Mouse (Mus musculus) stomach, postnatal 0 days (tissue): ENCODE measurements around the gene Alox12. TPM values are rescaled to one million over a fixed set of nuclear protein-coding genes. Genes with fewer than 3 reads are reported as not detected.

Experiments used
- ATAC-seq: fragments of 200-750 bp; cut with Nextera tagmentation; 2 replicates; pipeline ENCODE4 v1.8.0; 2017; ENCODE audit not compliant: low FRiP score, low TSS enrichment
- DNase-seq: peaks from one replicate; pipeline ENCODE4 v3.0.0-alpha.2; 2016; ENCODE audit warnings: low spot score
- H3K27ac ChIP-seq: fragments of 300-500 bp; sonication (generic); replicated peaks from 2 replicates; pipeline ENCODE4 v1.5.1; 2014; ENCODE audit warnings: mild to moderate bottlenecking, control low read depth
- H3K27me3 ChIP-seq: fragments of 300-500 bp; sonication (generic); 2 replicates; pipeline ENCODE4 v1.6.1; 2014; ENCODE audit warnings: low read length; ENCODE audit not compliant: control insufficient read depth, insufficient read depth
- H3K36me3 ChIP-seq: fragments of 300-500 bp; sonication (generic); 2 replicates; pipeline ENCODE4 v1.6.1; 2014; ENCODE audit warnings: low read length, mixed read lengths; ENCODE audit not compliant: control insufficient read depth, insufficient read depth
- H3K4me1 ChIP-seq: fragments of 300-500 bp; sonication (generic); replicated peaks from 2 replicates; pipeline ENCODE4 v1.6.1; 2014; ENCODE audit warnings: antibody characterized with exemption; ENCODE audit not compliant: control insufficient read depth, insufficient read depth
- H3K4me2 ChIP-seq: fragments of 300-500 bp; sonication (generic); replicated peaks from 2 replicates; pipeline ENCODE4 v1.6.1; 2014; ENCODE audit warnings: low read depth, mild to moderate bottlenecking, control low read depth, moderate library complexity
- H3K4me3 ChIP-seq: fragments of 300-500 bp; sonication (generic); 2 replicates; pipeline ENCODE4 v1.5.1; 2014; ENCODE audit warnings: low read depth, low read length, control low read depth
- H3K9ac ChIP-seq: fragments of 300-500 bp; sonication (generic); 2 replicates; pipeline ENCODE4 v1.6.1; 2014; ENCODE audit warnings: mild to moderate bottlenecking, low read length, control low read depth, mixed read lengths
- H3K9me3 ChIP-seq: fragments of 300-500 bp; sonication (generic); 2 replicates; pipeline ENCODE4 v1.6.1; 2016; ENCODE audit warnings: low read length; ENCODE audit not compliant: control insufficient read depth
- CTCF ChIP-seq: IDR thresholded peaks from 2 replicates; pipeline ENCODE4 v1.5.1; 2016; ENCODE audit warnings: antibody characterized with exemption, low read depth, mild to moderate bottlenecking, moderate library complexity
- EP300 ChIP-seq: optimal IDR thresholded peaks from 2 replicates; pipeline ENCODE3; 2016; ENCODE audit warnings: antibody characterized with exemption
- WGBS: fragments of 180-500 bp; shearing (Covaris S2); extraction: QIAGEN DNeasy Blood & Tissue Kit; methylation state at CpG from one replicate; pipeline ENCODE4 v1.1.7; 2014; 5-methylcytosine and 5-hydroxymethylcytosine counted together
- polyA plus RNA-seq: library from polyadenylated mRNA; unstranded; fragments of >200 nt; fragmentation: Nextera tagmentation; extraction: Ambion mirVana; gene quantifications from 2 replicates; pipeline ENCODE4 v1.2.1, GENCODE M21; 2015

Gene Alox12
- polyA plus RNA-seq: 13.8 and 16.5 TPM in 2 replicates

- no peaks in the 10 kb centered on the region; the same call in 1 of the 2 replicates for H3K27me3 ChIP-seq
- no peaks in the 10 kb centered on the region for H3K36me3 ChIP-seq
- WGBS: 1% methylated on average over 25 of the region's 25 CpGs
- H3K9me3 ChIP-seq: no peaks in the 10 kb centered on the region
- H3K9ac ChIP-seq: peak within 1 kb of the TSS; percentile 54
- peak within 1 kb of the TSS; percentile 41 for H3K4me3 ChIP-seq
- no peaks in the 10 kb centered on the region for H3K4me1 ChIP-seq
- H3K4me2 ChIP-seq: peak within 1 kb of the TSS; percentile 57
- TF ChIP-seq CTCF: peak; percentile 62
- no peak for TF ChIP-seq EP300
- DNase-seq: peak; percentile 58
- peak; percentile 72 for ATAC-seq
- peak within 1 kb of the TSS; percentile 61 for H3K27ac ChIP-seq
Observed at GRCm38 (mm10) chr11:70254931-70255531, at the start of gene Alox12. TSS of gene Alox12 (minus strand) at chr11:70255353.

GRCm38 (mm10) chr11:70302293-70302692, 47.1 kb upstream of the Alox12 start:
- no peaks in the 10 kb centered on the region for H3K4me1 ChIP-seq
- H3K27me3 ChIP-seq: no peaks in the 10 kb centered on the region
- 78% methylated on average over 4 of the region's 4 CpGs for whole genome bisulfite sequencing
- no peaks in the 10 kb centered on the region for H3K36me3 ChIP-seq
- H3K4me2 ChIP-seq: no peak overlapping the region
- H3K9me3 ChIP-seq: no peaks in the 10 kb centered on the region
- ATAC-seq (no peak), DNase-seq (no peak)
- H3K4me3 ChIP-seq: no peak overlapping the region
- no peak overlapping the region for H3K9ac ChIP-seq
- no peak for TF ChIP-seq EP300
- TF ChIP-seq CTCF: no peak
- no peak overlapping the region for H3K27ac ChIP-seq

DNA sequence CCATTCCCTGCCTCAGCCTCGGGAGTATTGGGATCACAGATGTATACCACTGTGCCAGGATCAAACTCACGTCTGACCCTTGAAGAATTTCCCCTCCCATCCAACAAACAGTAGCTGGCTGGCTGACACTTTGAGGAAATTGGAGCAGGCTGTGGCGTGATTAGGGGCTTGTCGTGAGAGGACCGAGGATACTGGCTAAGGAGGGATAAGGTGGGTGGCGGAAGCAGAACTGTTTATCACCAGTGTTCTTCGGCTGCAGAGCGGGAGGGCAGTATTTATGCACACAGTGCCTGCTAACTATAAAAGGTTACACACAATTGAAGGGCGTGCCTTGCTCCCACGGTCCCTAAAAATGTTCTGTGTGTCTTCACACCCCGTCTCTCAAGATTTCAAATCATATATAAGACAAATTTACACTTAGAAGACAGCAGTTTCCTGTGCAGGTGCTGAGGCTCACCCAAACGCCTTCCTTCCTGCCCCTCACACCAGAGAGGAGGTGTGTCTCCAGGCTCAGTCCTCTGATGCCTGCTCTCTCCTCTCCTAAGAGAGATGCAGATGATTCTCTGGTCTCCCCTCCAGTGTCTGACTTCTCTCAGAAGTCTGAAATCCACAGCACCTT, 42.8 kb upstream of the Alox12 start:
- WGBS: 17% methylated on average over 12 of the region's 12 CpGs
- no peaks in the 10 kb centered on the region for H3K27me3 ChIP-seq
- no peaks in the 10 kb centered on the region for H3K9me3 ChIP-seq
- H3K36me3 ChIP-seq: no peaks in the 10 kb centered on the region
- H3K4me1 ChIP-seq: no peaks in the 10 kb centered on the region
- H3K4me3 ChIP-seq: no peak overlapping the region
- H3K27ac ChIP-seq: no peak overlapping the region
- no peak overlapping the region for H3K9ac ChIP-seq
- H3K4me2 ChIP-seq: no peak overlapping the region
- no peak for TF ChIP-seq EP300
- no peak for ATAC-seq
- no peak for DNase-seq

DNA sequence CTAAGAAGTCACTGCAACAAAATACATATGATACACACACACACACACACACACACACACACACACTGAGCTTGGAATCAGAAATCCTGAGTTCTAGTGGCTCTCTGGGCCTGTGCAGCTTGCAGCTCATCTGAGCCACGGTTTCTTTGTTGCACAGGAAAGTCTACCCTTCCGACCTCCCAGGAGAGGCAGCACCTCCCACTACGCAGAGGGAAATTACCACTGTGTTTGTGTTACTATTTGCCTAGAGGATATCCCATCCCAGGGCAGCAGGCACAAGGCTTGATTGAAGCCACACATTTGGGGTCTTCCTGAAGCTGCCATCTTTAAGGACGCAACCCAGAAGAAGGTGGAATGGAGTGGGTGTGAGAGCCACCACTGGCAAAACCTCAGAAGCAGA, 42.3 kb upstream of the Alox12 start:
- H3K27ac ChIP-seq: no peak overlapping the region
- no peaks in the 10 kb centered on the region for H3K27me3 ChIP-seq
- H3K4me1 ChIP-seq: no peaks in the 10 kb centered on the region
- no peak for ATAC-seq
- 34% methylated on average over 4 of the region's 4 CpGs for WGBS
- H3K4me2 ChIP-seq: no peak overlapping the region
- no peak overlapping the region for H3K4me3 ChIP-seq
- DNase-seq: no peak
- TF ChIP-seq CTCF (no peak), EP300 (no peak)
- no peaks in the 10 kb centered on the region for H3K36me3 ChIP-seq
- no peak overlapping the region for H3K9ac ChIP-seq
- H3K9me3 ChIP-seq: no peaks in the 10 kb centered on the region

- H3K9ac ChIP-seq: no peak overlapping the region
- no peaks in the 10 kb centered on the region for H3K27me3 ChIP-seq
- 87% methylated on average over 6 of the region's 6 CpGs for WGBS
- H3K4me1 ChIP-seq: no peaks in the 10 kb centered on the region
- TF ChIP-seq CTCF (no peak), EP300 (no peak)
- ATAC-seq: no peak
- no peak overlapping the region for H3K4me3 ChIP-seq
- DNase-seq: no peak
- no peaks in the 10 kb centered on the region for H3K36me3 ChIP-seq
- no peak overlapping the region for H3K4me2 ChIP-seq
- H3K9me3 ChIP-seq: no peaks in the 10 kb centered on the region
- H3K27ac ChIP-seq: no peak overlapping the region
Observed at GRCm38 (mm10) chr11:70293881-70294280, 38.7 kb upstream of the Alox12 start.

DNA sequence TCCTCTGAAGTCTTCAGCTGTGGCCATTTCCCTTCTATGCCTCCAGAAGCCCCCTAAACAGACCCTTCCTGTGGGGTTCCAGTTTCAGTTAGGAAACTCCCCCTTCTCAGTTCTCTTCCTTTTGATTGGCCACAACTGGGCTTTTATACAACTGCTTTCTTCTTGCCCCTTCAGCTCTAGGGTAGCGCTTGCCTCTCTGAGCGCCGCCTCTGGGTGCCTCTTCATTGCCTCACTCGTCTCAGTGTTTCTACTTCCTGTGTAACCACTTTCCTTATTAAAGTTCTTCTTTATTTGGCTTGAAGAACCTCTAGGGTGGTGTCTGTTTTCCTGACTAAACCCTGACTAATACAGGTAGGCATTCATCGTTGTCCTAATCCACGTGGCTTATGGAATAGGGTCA, 36.1 kb upstream of the Alox12 start:
- Histone ChIP-seq H3K27me3 (no peaks in the 10 kb centered on the region), H3K4me3 (no peak overlapping the region), H3K4me2 (no peak overlapping the region), H3K9ac (no peak overlapping the region), H3K27ac (no peak overlapping the region), H3K9me3 (no peaks in the 10 kb centered on the region), H3K36me3 (no peaks in the 10 kb centered on the region), H3K4me1 (no peaks in the 10 kb centered on the region)
- no peak for ATAC-seq
- WGBS: 71% methylated on average over 6 of the region's 6 CpGs
- DNase-seq: no peak
- TF ChIP-seq CTCF (no peak), EP300 (no peak)
